Mouse (Mus musculus): ENCODE measurements at regions not wholly inside any gene's neighbourhood (a gene's known extent, or its start where the extent isn't known, plus 50 kb on each side); places are given as distances from the start of the nearest gene placed in this dataset.

DNA sequence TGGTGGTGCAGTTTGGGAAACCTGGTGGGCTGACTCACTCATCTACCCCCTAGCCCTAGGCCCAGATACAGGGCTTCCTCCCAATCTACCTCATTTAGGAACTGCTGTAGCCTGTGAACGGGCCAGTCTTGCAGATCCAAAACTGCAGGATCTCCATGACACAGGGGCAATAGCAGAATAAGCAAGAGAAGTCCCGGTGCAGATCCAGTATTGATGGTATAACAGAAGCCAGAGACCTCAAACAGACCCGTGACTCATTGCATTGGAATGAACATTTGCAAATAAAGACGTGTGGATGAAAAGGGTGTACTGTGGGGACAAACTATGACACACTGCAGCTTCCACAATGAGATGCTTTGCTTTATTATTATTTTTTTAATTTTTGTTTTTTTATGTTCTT, 106.6 kb upstream of the Ptbp2 start:
- peak; percentile 72 for ATAC-seq

GRCm38 (mm10) chr3:119888487-119888886, 104.2 kb upstream of the Ptbp2 start:
- Histone ChIP-seq H3K27ac (ENCODE audit: low read length) (no peak overlapping the region), H3K4me1 (ENCODE audit: insufficient read depth, low read depth, low read length) (no peaks in the 10 kb centered on the region), H3K36me3 (ENCODE audit: insufficient read depth, low read length) (no peaks in the 10 kb centered on the region), H3K27me3 (replicated peaks; ENCODE audit: insufficient read depth, low read length) (no peaks in the 10 kb centered on the region), H3K9me3 (ENCODE audit: low read length) (no peaks in the 10 kb centered on the region), H3K4me3 (ENCODE audit: low read depth, low read length) (no peak overlapping the region), H3K9ac (replicated peaks; ENCODE audit: low read depth) (no peak overlapping the region), H3K4me2 (replicated peaks; ENCODE audit: low read depth, low read length) (no peak overlapping the region)
- DNase-seq (ENCODE audit: low spot score) (peak; percentile 51), ATAC-seq (peak; percentile 62)
- TF ChIP-seq CTCF (IDR thresholded peaks at IDR 0.05) (no peak), EP300 (IDR thresholded peaks at IDR 0.05) (no peak)
- WGBS, result 71% methylated on average over 3 of the region's 3 CpGs

More for the DNA sequence above, 106.6 kb upstream of the Ptbp2 start:
- no peaks in the 10 kb centered on the region for H3K36me3 ChIP-seq (ENCODE audit: insufficient read depth, low read length)
- no peaks in the 10 kb centered on the region for H3K9me3 ChIP-seq (ENCODE audit: low read length)
- WGBS, result 18% methylated on average over 4 of the region's 4 CpGs
- H3K27ac ChIP-seq (ENCODE audit: low read length), result no peak overlapping the region
- TF ChIP-seq CTCF (IDR thresholded peaks at IDR 0.05) (no peak), EP300 (IDR thresholded peaks at IDR 0.05) (no peak)
- H3K9ac ChIP-seq (replicated peaks; ENCODE audit: low read depth), result no peak overlapping the region
- H3K4me2 ChIP-seq (replicated peaks; ENCODE audit: low read depth, low read length), result no peak overlapping the region
- no peaks in the 10 kb centered on the region for H3K4me1 ChIP-seq (ENCODE audit: insufficient read depth, low read depth, low read length)
- H3K27me3 ChIP-seq (replicated peaks; ENCODE audit: insufficient read depth, low read length), result no peaks in the 10 kb centered on the region
- H3K4me3 ChIP-seq (ENCODE audit: low read depth, low read length), result no peak overlapping the region
- DNase-seq (ENCODE audit: low spot score), result peak; percentile 59

GRCm38 (mm10) chr3:119876395-119876794, 92.1 kb upstream of the Ptbp2 start:
- H3K4me2 ChIP-seq (replicated peaks; ENCODE audit: low read depth, low read length), result no peak overlapping the region
- 87% methylated on average over 5 of the region's 5 CpGs for WGBS
- no peak overlapping the region for H3K9ac ChIP-seq (replicated peaks; ENCODE audit: low read depth)
- no peaks in the 10 kb centered on the region for H3K4me1 ChIP-seq (ENCODE audit: insufficient read depth, low read depth, low read length)
- DNase-seq (ENCODE audit: low spot score) (no peak), ATAC-seq (no peak)
- no peak overlapping the region for H3K4me3 ChIP-seq (ENCODE audit: low read depth, low read length)
- H3K36me3 ChIP-seq (ENCODE audit: insufficient read depth, low read length), result no peaks in the 10 kb centered on the region
- TF ChIP-seq CTCF (IDR thresholded peaks at IDR 0.05) (no peak), EP300 (IDR thresholded peaks at IDR 0.05) (no peak)
- H3K27ac ChIP-seq (ENCODE audit: low read length), result no peak overlapping the region
- no peaks in the 10 kb centered on the region for H3K27me3 ChIP-seq (replicated peaks; ENCODE audit: insufficient read depth, low read length)
- no peaks in the 10 kb centered on the region for H3K9me3 ChIP-seq (ENCODE audit: low read length)

- H3K4me3 ChIP-seq (ENCODE audit: low read depth, low read length), result no peak overlapping the region
- 77% methylated on average over 1 of the region's 1 CpGs for WGBS
- ATAC-seq, result no peak
- no peaks in the 10 kb centered on the region for H3K4me1 ChIP-seq (ENCODE audit: insufficient read depth, low read depth, low read length)
- no peaks in the 10 kb centered on the region for H3K9me3 ChIP-seq (ENCODE audit: low read length)
- TF ChIP-seq CTCF (IDR thresholded peaks at IDR 0.05), result no peak
- no peak for TF ChIP-seq EP300 (IDR thresholded peaks at IDR 0.05)
- no peak overlapping the region for H3K4me2 ChIP-seq (replicated peaks; ENCODE audit: low read depth, low read length)
- no peak overlapping the region for H3K9ac ChIP-seq (replicated peaks; ENCODE audit: low read depth)
- H3K27me3 ChIP-seq (replicated peaks; ENCODE audit: insufficient read depth, low read length), result no peaks in the 10 kb centered on the region
- H3K27ac ChIP-seq (ENCODE audit: low read length), result no peak overlapping the region
- no peak for DNase-seq (ENCODE audit: low spot score)
- H3K36me3 ChIP-seq (ENCODE audit: insufficient read depth, low read length), result no peaks in the 10 kb centered on the region
Observed at GRCm38 (mm10) chr3:119875061-119875460, 90.8 kb upstream of the Ptbp2 start.

GRCm38 (mm10) chr3:119862194-119862957, 78.1 kb upstream of the Ptbp2 start:
- TF ChIP-seq CTCF (IDR thresholded peaks at IDR 0.05) (no peak), EP300 (IDR thresholded peaks at IDR 0.05) (no peak)
- Histone ChIP-seq H3K9ac (replicated peaks; ENCODE audit: low read depth) (no peak overlapping the region), H3K4me1 (ENCODE audit: insufficient read depth, low read depth, low read length) (no peaks in the 10 kb centered on the region)

More at GRCm38 (mm10) chr3:119862194-119862957, 78.1 kb upstream of the Ptbp2 start:
- Histone ChIP-seq H3K27ac (ENCODE audit: low read length) (no peak overlapping the region), H3K4me2 (replicated peaks; ENCODE audit: low read depth, low read length) (no peak overlapping the region), H3K4me3 (ENCODE audit: low read depth, low read length) (no peak overlapping the region), H3K36me3 (ENCODE audit: insufficient read depth, low read length) (no peaks in the 10 kb centered on the region), H3K27me3 (replicated peaks; ENCODE audit: insufficient read depth, low read length) (no peaks in the 10 kb centered on the region), H3K9me3 (ENCODE audit: low read length) (no peaks in the 10 kb centered on the region)
- DNase-seq (ENCODE audit: low spot score), result no peak
- no peak for ATAC-seq
- 76% methylated on average over 7 of the region's 7 CpGs for WGBS

Data from lung, postnatal 0 days (tissue).